Mouse (Mus musculus): ENCODE data around the gene Rnf214. TPM values are rescaled to one million over a fixed set of nuclear protein-coding genes. Genes with fewer than 3 reads are reported as not detected.

Gene Rnf214
- total and polyA plus RNA-seq, 3 experiments = 7.9 to 17.0 TPM; not detected in 1

- Histone ChIP-seq H3K79me2 (ENCODE audit: control insufficient read depth, insufficient read depth, low read length, poor library complexity) (no peaks in the 10 kb centered on the region), H3K27me3 (ENCODE audit: control insufficient read depth in 1 of 2, insufficient read depth in 2 of 2, low read length in 2 of 2) (no peaks in the 10 kb centered on the region), H3K9me3 (replicated peaks; ENCODE audit: insufficient read depth, low read length) (no peaks in the 10 kb centered on the region), H3K27ac (ENCODE audit: control insufficient read depth, low read depth, low read length) (no peak within 1 kb of the TSS), H3K4me1 (ENCODE audit: control insufficient read depth in 1 of 2, insufficient read depth in 2 of 2, low read length in 2 of 2) (no peaks in the 10 kb centered on the region), H3K9ac (ENCODE audit: control insufficient read depth, low read depth, low read length, poor library complexity, severe bottlenecking) (no peak within 1 kb of the TSS), H3K36me3 (ENCODE audit: control insufficient read depth in 1 of 2, insufficient read depth in 2 of 2, low read length in 2 of 2) (no peaks in the 10 kb centered on the region), H3K4me3 (ENCODE audit: control insufficient read depth in 1 of 2, insufficient read depth in 1 of 2, low read depth in 2 of 2, low read length in 2 of 2) (no peak within 1 kb of the TSS)
- DNase-seq (ENCODE audit: low read depth, low spot score) = no peak
- no peak for TF ChIP-seq ZNF384 (IDR thresholded peaks at IDR 0.05; ENCODE audit: low read depth, low read length)
- no peak for TF ChIP-seq MYB (IDR thresholded peaks at IDR 0.05; ENCODE audit: low read depth, low read length)
- TF ChIP-seq EP300 (IDR thresholded peaks at IDR 0.05; ENCODE audit: low read depth in 1 of 2, low read length in 2 of 2) = no peak
- TF ChIP-seq USF2 (IDR thresholded peaks at IDR 0.05; ENCODE audit: borderline replicate concordance in 1 of 2, insufficient read depth in 1 of 2, low read depth in 1 of 2, low read length in 2 of 2) = no peak
- TF ChIP-seq MAFK (IDR thresholded peaks at IDR 0.05; ENCODE audit: borderline replicate concordance, low read depth, low read length) = no peak
- no peak for TF ChIP-seq ETS1 (IDR thresholded peaks at IDR 0.05; ENCODE audit: low read depth, low read length)
- TF ChIP-seq HCFC1 (IDR thresholded peaks at IDR 0.05; ENCODE audit: low read depth, low read length) = no peak
- TF ChIP-seq MXI1 (IDR thresholded peaks at IDR 0.05; ENCODE audit: low read depth, low read length) = no peak
- TF ChIP-seq POLR2AphosphoS2 (IDR thresholded peaks at IDR 0.05; ENCODE audit: low read length) = no peak
- no peak for TF ChIP-seq RAD21 (IDR thresholded peaks at IDR 0.05; ENCODE audit: low read depth, low read length)
- no peak for TF ChIP-seq ZMIZ1 (IDR thresholded peaks at IDR 0.05; ENCODE audit: low read depth, low read length)
- no peak for TF ChIP-seq ZC3H11A (IDR thresholded peaks at IDR 0.05; ENCODE audit: low read depth, low read length)
- TF ChIP-seq GATA1 (IDR thresholded peaks at IDR 0.05; ENCODE audit: low read depth, low read length) = no peak
- no peak for TF ChIP-seq USF1 (IDR thresholded peaks at IDR 0.05; ENCODE audit: low read depth, low read length)
- no peak for TF ChIP-seq MAX (IDR thresholded peaks at IDR 0.05; ENCODE audit: low read length)
- TF ChIP-seq ZKSCAN1 (IDR thresholded peaks at IDR 0.05; ENCODE audit: low read depth, low read length) = no peak
These were observed 29.0 kb upstream of the Rnf214 start, which contains the start of gene Tagln for GRCm38 (mm10) chr9:45935628-45936210. Tagln (minus strand) TSS chr9:45936058.

DNA sequence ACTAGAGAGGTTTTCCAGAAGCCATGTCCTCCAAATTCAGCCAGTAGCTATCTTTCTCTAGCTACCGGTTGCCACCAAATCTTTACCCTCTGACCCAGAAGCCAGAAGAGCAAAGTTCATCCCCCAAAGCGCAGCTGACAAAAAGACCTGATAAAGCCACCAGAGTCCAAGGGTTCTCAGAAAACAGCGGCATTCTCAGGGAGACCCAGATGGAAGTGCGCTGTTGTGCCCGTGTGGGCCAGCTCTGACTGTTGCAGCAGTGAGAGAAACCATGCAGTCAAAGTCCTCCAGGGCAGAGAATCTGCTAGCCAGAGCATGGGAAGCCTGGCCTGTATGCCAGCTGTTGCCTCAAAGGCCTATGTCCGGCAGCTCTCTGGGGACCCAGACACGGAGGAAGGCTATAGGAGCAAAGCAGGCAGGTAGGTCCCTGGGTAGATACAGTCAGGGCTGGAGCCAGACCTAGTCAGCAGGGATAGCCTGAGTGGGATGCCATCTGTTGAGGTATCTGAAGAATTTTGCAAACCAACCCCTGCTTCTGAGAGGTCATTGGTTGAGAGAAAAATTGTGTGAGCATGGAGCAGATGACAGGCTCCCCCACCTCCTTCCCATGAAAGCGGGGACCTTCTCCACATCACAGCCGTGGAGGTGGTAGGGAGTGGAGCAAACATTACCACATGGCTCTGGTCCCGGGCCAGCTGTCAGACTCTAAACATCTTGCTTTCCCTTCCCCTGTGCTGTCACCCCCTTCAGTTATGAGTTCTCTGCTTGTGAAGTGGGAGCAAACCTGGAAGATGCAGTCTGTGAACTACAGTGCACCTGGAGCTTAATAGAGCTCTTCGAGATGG lies 26.1 kb upstream of the Rnf214 start:
- TF ChIP-seq SMC3 (IDR thresholded peaks at IDR 0.05; ENCODE audit: low read depth, low read length) (no peak), POLR2AphosphoS2 (IDR thresholded peaks at IDR 0.05; ENCODE audit: low read length) (no peak), MEF2A (IDR thresholded peaks at IDR 0.05; ENCODE audit: extremely low read depth, insufficient replicate concordance, low read depth, low read length, poor library complexity, severe bottlenecking) (no peak), TBP (IDR thresholded peaks at IDR 0.05; ENCODE audit: low read depth, low read length) (no peak), GABPA (IDR thresholded peaks at IDR 0.05; ENCODE audit: low read depth, low read length) (no peak)

More for the DNA sequence above, 26.1 kb upstream of the Rnf214 start:
- Histone ChIP-seq H3K9me3 (replicated peaks; ENCODE audit: insufficient read depth, low read length) (no peaks in the 10 kb centered on the region), H3K79me2 (ENCODE audit: control insufficient read depth, insufficient read depth, low read length, poor library complexity) (no peaks in the 10 kb centered on the region), H3K9ac (ENCODE audit: control insufficient read depth, low read depth, low read length, poor library complexity, severe bottlenecking) (no peak overlapping the region), H3K27me3 (ENCODE audit: control insufficient read depth in 1 of 2, insufficient read depth in 2 of 2, low read length in 2 of 2) (no peaks in the 10 kb centered on the region), H3K27ac (ENCODE audit: control insufficient read depth, low read depth, low read length) (no peak overlapping the region), H3K36me3 (ENCODE audit: control insufficient read depth in 1 of 2, insufficient read depth in 2 of 2, low read length in 2 of 2) (no peaks in the 10 kb centered on the region), H3K4me1 (ENCODE audit: control insufficient read depth in 1 of 2, insufficient read depth in 2 of 2, low read length in 2 of 2) (no peaks in the 10 kb centered on the region), H3K4me3 (ENCODE audit: control insufficient read depth in 1 of 2, insufficient read depth in 1 of 2, low read depth in 2 of 2, low read length in 2 of 2) (no peak overlapping the region)
- no peak for DNase-seq (ENCODE audit: low read depth, low spot score)
